Comparison of ENCODE assay signal across 11 mouse cellular contexts in genomic region chr1:64337619-64338574, GRCm38 (mm10).
DNase-seq lines count a peak whose midpoint lies in the region; ATAC-seq lines count a peak whose summit lies in the region.
"Had no signal": no experiment of that assay in that cellular context is flagged by ENCODE, and none has a peak within 500 bp of the region (broad histone marks: within the 10 kb centered on the region; RNA-seq: fewer than 3 reads in every experiment).

No protein-coding gene starts in this region.

- DNase-seq in 416B (ENCODE audit: low read depth), result peak; percentile 22
- DNase-seq in embryo, embryonic 9.5 days (ENCODE audit: extremely low spot score), result peak; percentile 9
- DNase-seq in hindbrain, embryonic 10.5 days (ENCODE audit: low spot score), result no peak
- DNase-seq in midbrain, embryonic 14.5 days, result peak; percentile 47
- no peak for DNase-seq in urinary bladder, postnatal 10 days (ENCODE audit: low spot score)
- DNase-seq in right cerebral cortex, postnatal 36 days (ENCODE audit: low spot score in 2 of 2), result no peak
- DNase-seq in right cerebral cortex, adult 2 months (ENCODE audit: low spot score in 2 of 2), result no peak
- DNase-seq in left cerebral cortex, adult 18-20 months (ENCODE audit: low spot score in 2 of 2), result no peak
- DNase-seq: cerebellum, adult 11 months; lung, postnatal 14 days had no signal

- peaks cover 18% of the 10 kb centered on the region for H3K4me1 ChIP-seq in hindbrain, embryonic 10.5 days (replicated peaks)
- peaks cover 6% of the 10 kb centered on the region; the same call in 1 of the 2 replicates for H3K4me1 ChIP-seq in midbrain, embryonic 14.5 days (ENCODE audit: control insufficient read depth, insufficient read depth, low read length)
- H3K4me1 ChIP-seq: limb, embryonic 12.5 days had no signal

- 57% methylated on average over 25 of the region's 25 CpGs for WGBS in hindbrain, embryonic 10.5 days
- WGBS in midbrain, embryonic 14.5 days, result 39% methylated on average over 25 of the region's 25 CpGs

- H3K4me3 ChIP-seq in hindbrain, embryonic 10.5 days, result no peak overlapping the region
- no peak overlapping the region for H3K4me3 ChIP-seq in midbrain, embryonic 14.5 days (replicated peaks; ENCODE audit: low read depth, low read length)
- H3K4me3 ChIP-seq: limb, embryonic 12.5 days had no signal

- no peak for ATAC-seq in midbrain, embryonic 14.5 days (ENCODE audit: low FRiP score, low TSS enrichment)

- no peaks in the 10 kb centered on the region for H3K36me3 ChIP-seq in hindbrain, embryonic 10.5 days
- no peaks in the 10 kb centered on the region for H3K36me3 ChIP-seq in midbrain, embryonic 14.5 days (ENCODE audit: control insufficient read depth, insufficient read depth, low read length)
- H3K36me3 ChIP-seq: limb, embryonic 12.5 days had no signal

- H3K27me3 ChIP-seq in hindbrain, embryonic 10.5 days (ENCODE audit: insufficient read depth, poor library complexity, severe bottlenecking), result no peaks in the 10 kb centered on the region
- H3K27me3 ChIP-seq in midbrain, embryonic 14.5 days (ENCODE audit: control insufficient read depth, insufficient read depth, low read length), result no peaks in the 10 kb centered on the region
- H3K27me3 ChIP-seq: limb, embryonic 12.5 days had no signal

- H3K9ac ChIP-seq in midbrain, embryonic 14.5 days (replicated peaks; ENCODE audit: low read length), result no peak overlapping the region
- H3K9ac ChIP-seq: limb, embryonic 12.5 days had no signal

- no peaks in the 10 kb centered on the region for H3K9me3 ChIP-seq in hindbrain, embryonic 10.5 days
- H3K9me3 ChIP-seq in midbrain, embryonic 14.5 days (ENCODE audit: control insufficient read depth, low read length), result no peaks in the 10 kb centered on the region
- H3K9me3 ChIP-seq: limb, embryonic 12.5 days had no signal

- 0 out of 2 replicates have a peak overlapping the region, but pooled peaks have one; percentile 0 for H3K27ac ChIP-seq in hindbrain, embryonic 10.5 days
- no peak overlapping the region; the same call in 1 of the 2 replicates for H3K27ac ChIP-seq in midbrain, embryonic 14.5 days (replicated peaks; ENCODE audit: low read depth, low read length)
- H3K27ac ChIP-seq: limb, embryonic 12.5 days had no signal

- H3K4me2 ChIP-seq in midbrain, embryonic 14.5 days (ENCODE audit: low read length), result peak overlapping the region; percentile 34
- H3K4me2 ChIP-seq: limb, embryonic 12.5 days had no signal

Comparison
In these comparisons a context has a peak if more than half of its experiments do, and no peak if none do; other contexts are left out.
1. DNase-seq: peak in 416B (single experiment), embryo, embryonic 9.5 days (single experiment) and midbrain, embryonic 14.5 days (single experiment); none in hindbrain, embryonic 10.5 days (single experiment), urinary bladder, postnatal 10 days (single experiment), right cerebral cortex, postnatal 36 days (0 of 2), right cerebral cortex, adult 2 months (0 of 2) and left cerebral cortex, adult 18-20 months (0 of 2).